Mouse (Mus musculus): Measurements from ENCODE around the gene Tmem269. TPM values are rescaled to one million over a fixed set of nuclear protein-coding genes. Genes with fewer than 3 reads are reported as not detected.

The Tmem269 gene
- polyA plus RNA-seq, 1 experiment from 2014 or later = 0.20 TPM

Other genes starting within 250 kb of the Tmem269 start
- gene Slc2a1, start 109.5 kb downstream of the Tmem269 start, polyA plus RNA-seq (2015; fragmentation: Nextera tagmentation; extraction: Ambion mirVana) = 100 and 106 TPM in 2 replicates
- gene Zfp691, start 44.0 kb downstream of the Tmem269 start, polyA plus RNA-seq (2015; fragmentation: Nextera tagmentation; extraction: Ambion mirVana) = 2.9 and 5.6 TPM in 2 replicates
- 0.33 and 0.70 TPM in 2 replicates for gene Ermap, start 28.2 kb downstream of the Tmem269 start, polyA plus RNA-seq (2015; fragmentation: Nextera tagmentation; extraction: Ambion mirVana)
- gene Svbp, start 22.9 kb downstream of the Tmem269 start, polyA plus RNA-seq (2015; fragmentation: Nextera tagmentation; extraction: Ambion mirVana) = 197 and 201 TPM in 2 replicates
- gene AU022252, start 14.5 kb upstream of the Tmem269 start, polyA plus RNA-seq (2015; fragmentation: Nextera tagmentation; extraction: Ambion mirVana) = 23.3 and 24.5 TPM in 2 replicates
- gene P3h1, start 14.7 kb upstream of the Tmem269 start, polyA plus RNA-seq (2015; fragmentation: Nextera tagmentation; extraction: Ambion mirVana) = 8.3 and 11.3 TPM in 2 replicates
- gene Cldn19, start 37.2 kb upstream of the Tmem269 start, polyA plus RNA-seq (2015; fragmentation: Nextera tagmentation; extraction: Ambion mirVana) = 0.81 and 1.1 TPM in 2 replicates
- gene Ybx1, start 76.4 kb upstream of the Tmem269 start, polyA plus RNA-seq (2015; fragmentation: Nextera tagmentation; extraction: Ambion mirVana) = 710 and 718 TPM in 2 replicates
- gene Ppih, start 102.3 kb upstream of the Tmem269 start, polyA plus RNA-seq (2015; fragmentation: Nextera tagmentation; extraction: Ambion mirVana) = 42.4 and 43.4 TPM in 2 replicates
- gene Ccdc30, start 197.3 kb upstream of the Tmem269 start, polyA plus RNA-seq (2015; fragmentation: Nextera tagmentation; extraction: Ambion mirVana) = 18.8 and 20.0 TPM in 2 replicates
- 22.2 and 27.3 TPM in 2 replicates for gene Ppcs, start 204.2 kb upstream of the Tmem269 start, polyA plus RNA-seq (2015; fragmentation: Nextera tagmentation; extraction: Ambion mirVana)
- gene Zmynd12, start 204.6 kb upstream of the Tmem269 start, polyA plus RNA-seq (2015; fragmentation: Nextera tagmentation; extraction: Ambion mirVana) = 0.63 and 0.89 TPM in 2 replicates